Mouse (Mus musculus) megakaryocyte, embryonic 14.5 days (primary cell): Measurements from ENCODE around the gene Fyn.

Experiments
- FLI1 ChIP-seq: IDR thresholded peaks from 2 replicates; pipeline ENCODE4 v1.6.1; 2012; ENCODE audit warnings: low read length, inconsistent platforms, mixed read lengths
- GATA1 ChIP-seq: IDR thresholded peaks from 3 replicates; pipeline ENCODE4 v1.6.1; 2012; ENCODE audit warnings: mixed read lengths, low read length, inconsistent platforms, borderline replicate concordance

DNA sequence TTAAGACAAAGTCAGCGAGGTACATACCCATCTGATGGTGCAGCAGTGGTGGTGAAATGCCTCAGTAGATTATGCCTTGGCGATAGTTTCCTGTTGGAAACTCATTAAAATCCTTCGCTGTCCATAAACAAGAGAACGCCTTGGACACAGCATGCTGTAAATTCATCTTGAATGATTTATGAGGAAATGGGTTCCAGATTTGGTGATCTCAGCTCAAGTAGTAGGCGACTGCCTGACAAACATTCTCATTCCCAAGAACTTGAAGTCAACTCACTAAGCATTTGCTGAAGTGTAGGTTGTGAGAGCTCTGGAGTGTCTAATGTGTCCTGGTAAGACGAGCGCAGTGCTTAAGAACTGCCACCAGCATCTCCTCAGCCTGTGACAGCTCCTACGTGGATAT, 141.3 kb downstream of the Fyn start:
- no peak for TF ChIP-seq GATA1
- TF ChIP-seq FLI1, result no peak
